Mouse (Mus musculus) myocyte (in vitro differentiated cells): ENCODE data around the gene Itga10.

ENCODE experiments used
- POLR2A ChIP-seq: IDR thresholded peaks from one replicate; pipeline ENCODE4 v1.6.1; 2011; ENCODE audit warnings: low read depth, mild to moderate bottlenecking, control low read depth, moderate library complexity; ENCODE audit not compliant: insufficient read length
- POLR2AphosphoS2 ChIP-seq: IDR thresholded peaks from one replicate; pipeline ENCODE4 v1.6.1; 2011; ENCODE audit warnings: low read depth, control low read depth; ENCODE audit not compliant: insufficient read length

- TF ChIP-seq POLR2A (no peak), POLR2AphosphoS2 (no peak)
Observed at GRCm38 (mm10) chr3:96639219-96639618, 6.2 kb upstream of the Itga10 start.
